Mouse (Mus musculus): Measurements from ENCODE around the gene Orc1. TPM values are rescaled to one million over a fixed set of nuclear protein-coding genes. Genes with fewer than 3 reads are reported as not detected.
A peak's percentile ranks its signal among the peaks of the same experiment; 100 is the strongest.

The Orc1 gene
- total and polyA plus RNA-seq, 2 experiments, result under 0.01 TPM; not detected in 1

- peaks cover 29% of the 10 kb centered on the region for H3K36me3 ChIP-seq (ENCODE audit: control insufficient read depth, insufficient read depth, low read length)
- H3K9ac ChIP-seq (ENCODE audit: low read depth, low read length), result no peak overlapping the region
Measured at GRCm38 (mm10) chr4:108627066-108627465, 47.8 kb downstream of the Orc1 start.

GRCm38 (mm10) chr4:108629363-108629880 lies 50.2 kb downstream of the Orc1 start:
- H3K27me3 ChIP-seq (ENCODE audit: control insufficient read depth, insufficient read depth, low read length), result no peaks in the 10 kb centered on the region
- TF ChIP-seq POLR2A (IDR thresholded peaks at IDR 0.05; ENCODE audit: extremely low read depth, insufficient read depth, low read length) (no peak), CTCF (IDR thresholded peaks at IDR 0.05; ENCODE audit: low read depth, low read length) (no peak)
- WGBS, result 95% methylated on average over 7 of the region's 7 CpGs
- H3K4me1 ChIP-seq (ENCODE audit: control insufficient read depth, insufficient read depth, low read length), result no peaks in the 10 kb centered on the region
- DNase-seq (ENCODE audit: extremely low read depth, low read depth, low spot score), result no peak
- no peak overlapping the region for H3K27ac ChIP-seq (replicated peaks; ENCODE audit: insufficient read depth, low read depth, low read length)
- peaks cover 27% of the 10 kb centered on the region for H3K36me3 ChIP-seq (ENCODE audit: control insufficient read depth, insufficient read depth, low read length)
- no peak overlapping the region for H3K4me3 ChIP-seq (ENCODE audit: insufficient read depth, low read depth, low read length)
- no peak overlapping the region for H3K9ac ChIP-seq (ENCODE audit: low read depth, low read length)
- H3K79me2 ChIP-seq (ENCODE audit: control insufficient read depth, insufficient read depth, low read length), result no peaks in the 10 kb centered on the region

More at GRCm38 (mm10) chr4:108627066-108627465, 47.8 kb downstream of the Orc1 start:
- no peak for TF ChIP-seq POLR2A (IDR thresholded peaks at IDR 0.05; ENCODE audit: extremely low read depth, insufficient read depth, low read length)
- TF ChIP-seq CTCF (IDR thresholded peaks at IDR 0.05; ENCODE audit: low read depth, low read length), result no peak
- WGBS, result 86% methylated on average over 5 of the region's 5 CpGs
- Histone ChIP-seq H3K27me3 (ENCODE audit: control insufficient read depth, insufficient read depth, low read length) (no peaks in the 10 kb centered on the region), H3K4me1 (ENCODE audit: control insufficient read depth, insufficient read depth, low read length) (no peaks in the 10 kb centered on the region), H3K79me2 (ENCODE audit: control insufficient read depth, insufficient read depth, low read length) (no peaks in the 10 kb centered on the region), H3K27ac (replicated peaks; ENCODE audit: insufficient read depth, low read depth, low read length) (no peak overlapping the region), H3K4me3 (ENCODE audit: insufficient read depth, low read depth, low read length) (no peak overlapping the region)
- DNase-seq (ENCODE audit: extremely low read depth, low read depth, low spot score), result no peak

- Histone ChIP-seq H3K27me3 (ENCODE audit: control insufficient read depth, insufficient read depth, low read length) (no peaks in the 10 kb centered on the region), H3K27ac (replicated peaks; ENCODE audit: insufficient read depth, low read depth, low read length) (no peak overlapping the region), H3K9ac (ENCODE audit: low read depth, low read length) (no peak overlapping the region), H3K4me3 (ENCODE audit: insufficient read depth, low read depth, low read length) (no peak overlapping the region), H3K36me3 (ENCODE audit: control insufficient read depth, insufficient read depth, low read length) (peaks cover 27% of the 10 kb centered on the region), H3K4me1 (ENCODE audit: control insufficient read depth, insufficient read depth, low read length) (no peaks in the 10 kb centered on the region), H3K79me2 (ENCODE audit: control insufficient read depth, insufficient read depth, low read length) (no peaks in the 10 kb centered on the region)
- no peak for DNase-seq (ENCODE audit: extremely low read depth, low read depth, low spot score)
- 96% methylated on average over 9 of the region's 9 CpGs for WGBS
- no peak for TF ChIP-seq POLR2A (IDR thresholded peaks at IDR 0.05; ENCODE audit: extremely low read depth, insufficient read depth, low read length)
- TF ChIP-seq CTCF (IDR thresholded peaks at IDR 0.05; ENCODE audit: low read depth, low read length), result no peak
Measured at GRCm38 (mm10) chr4:108630096-108630495, 50.9 kb downstream of the Orc1 start.

- no peaks in the 10 kb centered on the region for H3K4me1 ChIP-seq (ENCODE audit: control insufficient read depth, insufficient read depth, low read length)
- H3K79me2 ChIP-seq (ENCODE audit: control insufficient read depth, insufficient read depth, low read length), result no peaks in the 10 kb centered on the region
- no peak overlapping the region for H3K9ac ChIP-seq (ENCODE audit: low read depth, low read length)
- no peak for DNase-seq (ENCODE audit: extremely low read depth, low read depth, low spot score)
- TF ChIP-seq CTCF (IDR thresholded peaks at IDR 0.05; ENCODE audit: low read depth, low read length) (no peak), POLR2A (IDR thresholded peaks at IDR 0.05; ENCODE audit: extremely low read depth, insufficient read depth, low read length) (no peak)
- H3K27me3 ChIP-seq (ENCODE audit: control insufficient read depth, insufficient read depth, low read length), result no peaks in the 10 kb centered on the region
- 95% methylated on average over 4 of the region's 4 CpGs for WGBS
- no peak overlapping the region for H3K27ac ChIP-seq (replicated peaks; ENCODE audit: insufficient read depth, low read depth, low read length)
- peaks cover 31% of the 10 kb centered on the region for H3K36me3 ChIP-seq (ENCODE audit: control insufficient read depth, insufficient read depth, low read length)
- H3K4me3 ChIP-seq (ENCODE audit: insufficient read depth, low read depth, low read length), result no peak overlapping the region
Measured at GRCm38 (mm10) chr4:108631616-108632015, 52.4 kb downstream of the Orc1 start.

GRCm38 (mm10) chr4:108633703-108634102 lies 54.5 kb downstream of the Orc1 start:
- Histone ChIP-seq H3K79me2 (ENCODE audit: control insufficient read depth, insufficient read depth, low read length) (no peaks in the 10 kb centered on the region), H3K4me1 (ENCODE audit: control insufficient read depth, insufficient read depth, low read length) (no peaks in the 10 kb centered on the region), H3K9ac (ENCODE audit: low read depth, low read length) (no peak overlapping the region), H3K4me3 (ENCODE audit: insufficient read depth, low read depth, low read length) (peak overlapping the region; percentile 21; the same call in 1 of the 2 replicates), H3K27me3 (ENCODE audit: control insufficient read depth, insufficient read depth, low read length) (no peaks in the 10 kb centered on the region), H3K36me3 (ENCODE audit: control insufficient read depth, insufficient read depth, low read length) (peaks cover 27% of the 10 kb centered on the region), H3K27ac (replicated peaks; ENCODE audit: insufficient read depth, low read depth, low read length) (no peak overlapping the region)
- 78% methylated on average over 12 of the region's 12 CpGs for WGBS
- no peak for TF ChIP-seq POLR2A (IDR thresholded peaks at IDR 0.05; ENCODE audit: extremely low read depth, insufficient read depth, low read length)
- no peak for TF ChIP-seq CTCF (IDR thresholded peaks at IDR 0.05; ENCODE audit: low read depth, low read length)
- no peak for DNase-seq (ENCODE audit: extremely low read depth, low read depth, low spot score)

- Histone ChIP-seq H3K9ac (ENCODE audit: low read depth, low read length) (no peak overlapping the region), H3K36me3 (ENCODE audit: control insufficient read depth, insufficient read depth, low read length) (peaks cover 29% of the 10 kb centered on the region), H3K4me3 (ENCODE audit: insufficient read depth, low read depth, low read length) (no peak overlapping the region)
Measured at GRCm38 (mm10) chr4:108634696-108635095, 55.5 kb downstream of the Orc1 start.

More at GRCm38 (mm10) chr4:108634696-108635095, 55.5 kb downstream of the Orc1 start:
- WGBS, result 87% methylated on average over 4 of the region's 4 CpGs
- H3K79me2 ChIP-seq (ENCODE audit: control insufficient read depth, insufficient read depth, low read length), result no peaks in the 10 kb centered on the region
- no peak overlapping the region for H3K27ac ChIP-seq (replicated peaks; ENCODE audit: insufficient read depth, low read depth, low read length)
- no peaks in the 10 kb centered on the region for H3K4me1 ChIP-seq (ENCODE audit: control insufficient read depth, insufficient read depth, low read length)
- TF ChIP-seq POLR2A (IDR thresholded peaks at IDR 0.05; ENCODE audit: extremely low read depth, insufficient read depth, low read length), result no peak
- H3K27me3 ChIP-seq (ENCODE audit: control insufficient read depth, insufficient read depth, low read length), result no peaks in the 10 kb centered on the region
- no peak for DNase-seq (ENCODE audit: extremely low read depth, low read depth, low spot score)

Measured in liver, adult 2 months (tissue).